Mouse (Mus musculus) embryonic facial prominence, embryonic 14.5 days (tissue): ENCODE measurements around the gene Serp2. TPM values are rescaled to one million over a fixed set of nuclear protein-coding genes. Genes with fewer than 3 reads are reported as not detected.
A peak's percentile ranks its signal among the peaks of the same experiment; 100 is the strongest.

Experiments
- ATAC-seq: fragments of 200-750 bp; cut with Nextera tagmentation; 2 replicates; pipeline ENCODE4 v1.8.0; 2017; ENCODE audit warnings: low read depth, moderate number of reproducible peaks, moderate TSS enrichment
- DNase-seq: peaks from one replicate; pipeline ENCODE4 v3.0.0-alpha.2; 2015; ENCODE audit warnings: low spot score
- H3K27ac ChIP-seq: fragments of 300-500 bp; sonication (generic); replicated peaks from 2 replicates; pipeline ENCODE4 v1.5.1; 2014; ENCODE audit warnings: low read depth, mild to moderate bottlenecking, low read length, moderate library complexity
- H3K27me3 ChIP-seq: fragments of 300-500 bp; sonication (generic); replicated peaks from 2 replicates; pipeline ENCODE4 v1.6.1; 2014; ENCODE audit warnings: low read length; ENCODE audit not compliant: control insufficient read depth, insufficient read depth
- H3K36me3 ChIP-seq: fragments of 300-500 bp; sonication (generic); 2 replicates; pipeline ENCODE4 v1.6.1; 2014; ENCODE audit warnings: low read length, mixed read lengths; ENCODE audit not compliant: control insufficient read depth, insufficient read depth
- H3K4me1 ChIP-seq: fragments of 300-500 bp; sonication (generic); 2 replicates; pipeline ENCODE4 v1.6.1; 2014; ENCODE audit warnings: antibody characterized with exemption, low read length; ENCODE audit not compliant: control insufficient read depth, insufficient read depth
- H3K4me2 ChIP-seq: fragments of 300-500 bp; sonication (generic); 2 replicates; pipeline ENCODE4 v1.6.1; 2014; ENCODE audit warnings: low read depth, mild to moderate bottlenecking, low read length, moderate library complexity, mixed read lengths
- H3K4me3 ChIP-seq: fragments of 300-500 bp; sonication (generic); 2 replicates; pipeline ENCODE4 v1.5.1; 2014; ENCODE audit warnings: low read depth, mild to moderate bottlenecking, low read length
- H3K9ac ChIP-seq: fragments of 300-500 bp; sonication (generic); 2 replicates; pipeline ENCODE4 v1.6.1; 2014; ENCODE audit warnings: low read depth, mild to moderate bottlenecking, low read length, moderate library complexity, mixed read lengths
- H3K9me3 ChIP-seq: fragments of 300-500 bp; sonication (generic); 2 replicates; pipeline ENCODE4 v1.6.1; 2016; ENCODE audit warnings: low read length; ENCODE audit not compliant: control insufficient read depth
- WGBS: fragments of 180-500 bp; shearing (Covaris S2); extraction: QIAGEN DNeasy Blood & Tissue Kit; methylation state at CpG from one replicate; pipeline ENCODE4 v1.1.7; 2014; 5-methylcytosine and 5-hydroxymethylcytosine counted together
- polyA plus RNA-seq: library from polyadenylated mRNA; unstranded; fragments of >200 nt; fragmentation: Nextera tagmentation; extraction: Ambion mirVana; gene quantifications from 2 replicates; pipeline ENCODE4 v1.2.1, GENCODE M21; 2014

Serp2 gene
- polyA plus RNA-seq, 1 experiment from 2014 or later: 13.1 TPM

GRCm38 (mm10) chr14:76488101-76489044 is 68.3 kb downstream of the Serp2 start:
- ATAC-seq: 0 out of 2 replicates have a peak, but pooled peaks have one; percentile 48
- H3K4me2 ChIP-seq: no peak overlapping the region
- H3K4me3 ChIP-seq: no peak overlapping the region
- peaks cover 12% of the 10 kb centered on the region for H3K4me1 ChIP-seq
- WGBS: 45% methylated on average over 18 of the region's 18 CpGs
- H3K27me3 ChIP-seq: no peaks in the 10 kb centered on the region
- H3K27ac ChIP-seq: peak overlapping the region; percentile 67
- no peaks in the 10 kb centered on the region for H3K36me3 ChIP-seq
- H3K9ac ChIP-seq: peak overlapping the region; percentile 30; the same call in 1 of the 2 replicates
- no peak for DNase-seq
- no peaks in the 10 kb centered on the region for H3K9me3 ChIP-seq

GRCm38 (mm10) chr14:76487609-76488008 is 69.1 kb downstream of the Serp2 start:
- DNase-seq (no peak), ATAC-seq (no peak)
- H3K27ac ChIP-seq: peak overlapping the region; percentile 67; the same call in 1 of the 2 replicates
- H3K9ac ChIP-seq: no peak overlapping the region
- no peak overlapping the region for H3K4me3 ChIP-seq
- 81% methylated on average over 16 of the region's 16 CpGs for WGBS
- H3K27me3 ChIP-seq: no peaks in the 10 kb centered on the region
- no peaks in the 10 kb centered on the region for H3K9me3 ChIP-seq
- H3K36me3 ChIP-seq: no peaks in the 10 kb centered on the region
- peaks cover 12% of the 10 kb centered on the region for H3K4me1 ChIP-seq
- H3K4me2 ChIP-seq: no peak overlapping the region

GRCm38 (mm10) chr14:76483701-76484100 is 73.0 kb downstream of the Serp2 start:
- 93% methylated on average over 1 of the region's 1 CpGs for WGBS
- no peak overlapping the region for H3K4me3 ChIP-seq
- ATAC-seq: no peak
- no peak overlapping the region for H3K4me2 ChIP-seq
- no peaks in the 10 kb centered on the region for H3K36me3 ChIP-seq
- H3K9ac ChIP-seq: no peak overlapping the region
- no peaks in the 10 kb centered on the region for H3K9me3 ChIP-seq
- no peaks in the 10 kb centered on the region for H3K27me3 ChIP-seq
- no peak overlapping the region for H3K27ac ChIP-seq
- DNase-seq: no peak
- H3K4me1 ChIP-seq: peaks cover 12% of the 10 kb centered on the region

Other genes starting within 250 kb of the Serp2 start
- gene Tsc22d1, start 141.9 kb downstream of the Serp2 start, polyA plus RNA-seq: 499 and 556 TPM in 2 replicates